Mouse (Mus musculus) embryo, embryonic 9.5 days (tissue): Measurements from ENCODE around the gene Gatd1.
A peak's percentile ranks its signal among the peaks of the same experiment; 100 is the strongest.
"Not testable (repeated sequence)": the region's sequence is repeated elsewhere in the genome, so short reads cannot be mapped to it uniquely, and the experiment has no call there.

ENCODE experiments used
- DNase-seq: peaks from one replicate; pipeline ENCODE4 v3.0.0-alpha.2; 2017; ENCODE audit errors: extremely low spot score

Gatd1 gene

DNA sequence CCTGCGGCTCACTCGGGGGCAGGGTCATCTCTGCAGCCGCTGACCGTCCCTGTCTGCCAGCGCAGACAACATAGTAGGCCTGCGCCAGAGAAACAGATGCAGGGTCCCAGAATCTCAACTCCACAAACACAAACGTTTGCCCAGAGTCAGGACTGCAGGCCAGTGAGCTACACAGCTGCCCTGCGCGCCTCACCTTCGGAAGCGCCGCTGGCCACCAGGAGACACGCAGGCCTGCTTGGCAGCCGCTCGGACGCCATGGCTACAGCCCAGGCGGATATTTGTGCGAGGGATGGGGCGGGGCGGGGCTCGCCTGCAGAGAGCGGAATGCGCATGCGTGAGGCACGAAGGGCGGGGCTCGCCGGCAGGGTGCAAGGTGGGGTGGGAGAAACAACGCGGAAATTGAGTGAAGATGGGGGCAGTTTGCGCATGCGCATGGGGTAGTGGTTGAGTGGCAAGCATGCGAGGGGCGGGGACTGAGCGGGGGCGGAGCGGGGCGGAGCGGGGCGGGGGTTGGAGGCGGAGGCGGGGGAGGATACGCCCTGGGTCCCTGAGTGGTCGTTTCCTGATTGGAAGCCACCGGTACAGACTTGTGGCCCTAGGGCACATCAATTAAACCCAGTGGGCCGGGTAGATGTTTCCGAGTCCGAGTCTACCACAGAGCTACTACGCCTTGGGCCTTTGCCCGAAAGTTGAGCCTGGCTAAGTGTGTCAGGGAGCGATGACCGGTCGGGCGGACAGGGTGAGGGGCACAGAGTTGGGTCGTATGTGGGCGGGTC lies at the start of gene Gatd1:
Gene Gatd1, minus strand, starts transcription at position 328 of the 776 bp plus-strand sequence.
- peak; percentile 100 for DNase-seq

DNA sequence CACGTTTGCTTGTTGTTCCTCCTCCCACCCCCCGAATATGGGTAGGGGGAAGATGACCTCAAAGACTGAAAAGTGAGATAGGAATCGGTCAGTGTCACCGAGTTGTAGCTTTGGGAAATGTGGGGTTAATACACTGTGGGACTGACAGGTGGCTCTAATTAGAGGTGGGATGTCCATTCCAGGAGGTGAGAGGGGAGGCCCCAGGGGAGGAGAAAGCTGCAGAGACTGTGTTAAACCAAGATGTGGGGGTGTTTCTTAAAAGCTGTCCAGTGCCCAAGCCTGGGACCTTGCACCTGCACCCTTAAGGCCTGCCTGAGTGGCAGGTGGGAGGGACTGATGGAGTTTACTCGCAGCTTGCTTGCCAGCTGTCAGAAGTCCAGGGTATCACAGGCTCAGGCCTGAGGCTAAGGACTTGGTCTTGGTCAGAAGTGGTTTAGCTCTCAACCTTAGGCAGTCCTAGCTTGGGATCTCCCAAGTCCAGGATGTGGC lies 48.4 kb upstream of the Gatd1 start:
- DNase-seq: no peak

DNA sequence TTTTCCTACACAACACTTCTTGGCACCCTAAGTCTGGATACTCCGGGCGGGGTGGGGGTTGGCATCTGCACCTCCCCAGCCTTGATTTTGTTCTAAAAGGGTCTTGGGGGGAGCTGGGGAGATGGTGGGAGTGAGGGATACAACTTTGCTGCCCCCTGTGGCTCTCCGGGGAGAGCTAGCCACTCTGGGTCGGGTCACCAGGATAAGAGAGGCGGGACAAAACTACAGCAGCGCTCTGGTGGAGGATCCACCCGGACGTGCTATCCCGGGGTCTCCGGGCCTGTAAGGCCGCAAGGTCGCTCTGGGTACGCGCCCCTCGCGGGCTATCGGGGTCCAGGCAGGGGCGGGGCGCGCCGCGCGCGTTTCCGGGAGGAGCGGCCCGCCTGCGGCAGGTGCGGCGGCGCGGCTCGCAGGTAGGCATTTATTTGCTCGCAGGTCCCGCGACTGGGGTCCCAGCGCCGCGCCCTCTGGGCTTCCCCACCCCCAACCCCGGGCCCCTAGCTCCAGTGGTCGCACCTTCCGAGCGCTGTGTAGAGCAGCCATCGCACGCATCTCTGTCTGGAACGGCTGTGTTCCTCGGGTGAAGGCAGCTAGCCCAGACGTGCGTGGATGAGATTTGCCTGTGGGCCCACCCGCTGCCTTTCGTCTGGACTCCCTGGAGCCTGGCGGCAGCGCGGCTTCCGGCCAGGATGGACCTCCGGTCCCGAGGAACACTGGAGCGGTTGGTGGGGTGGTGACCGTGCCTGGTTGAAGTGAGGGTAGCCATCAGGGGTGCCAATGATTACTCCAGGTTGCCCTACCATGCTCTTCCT lies 47.8 kb upstream of the Gatd1 start:
- no peak for DNase-seq

DNA sequence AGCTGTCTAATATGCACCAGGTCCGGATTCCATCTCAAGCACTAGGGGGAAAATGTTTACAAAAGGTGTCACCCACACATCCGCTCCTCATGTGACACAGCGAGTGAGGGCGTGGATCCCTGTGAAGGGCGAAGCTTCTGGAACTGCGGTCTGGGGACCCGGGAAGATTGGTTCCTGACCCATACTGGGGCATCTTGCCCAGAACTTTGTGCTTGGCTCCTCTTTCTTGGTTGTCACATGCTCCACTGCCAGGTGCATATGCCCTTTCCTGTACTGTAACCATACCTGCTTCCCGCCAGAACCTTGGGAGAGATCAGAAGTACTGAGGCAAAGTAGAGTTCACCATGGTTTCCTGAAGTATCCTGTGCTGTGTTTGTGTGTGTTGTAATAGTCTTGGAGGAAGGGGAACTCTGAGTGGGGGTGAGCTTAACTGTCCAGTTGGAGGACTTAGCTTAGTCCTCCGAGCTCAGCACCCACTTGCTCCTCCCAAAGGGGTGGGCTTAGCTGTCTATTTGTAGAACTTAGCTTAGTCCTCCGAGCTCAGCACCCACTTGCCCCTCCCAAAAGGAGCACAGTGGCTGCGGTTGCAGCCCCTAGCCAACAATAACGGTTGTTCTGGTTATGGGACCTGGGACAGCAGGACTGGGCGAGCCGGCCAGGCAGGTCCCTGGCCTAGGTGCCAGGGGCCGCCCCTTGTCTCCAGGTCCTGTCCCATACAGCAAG lies 46.6 kb upstream of the Gatd1 start, which contains the start of gene Cracr2b:
Gene Cracr2b, plus strand, starts transcription at position 704 of the 723 bp plus-strand sequence.
- DNase-seq: no peak

DNA sequence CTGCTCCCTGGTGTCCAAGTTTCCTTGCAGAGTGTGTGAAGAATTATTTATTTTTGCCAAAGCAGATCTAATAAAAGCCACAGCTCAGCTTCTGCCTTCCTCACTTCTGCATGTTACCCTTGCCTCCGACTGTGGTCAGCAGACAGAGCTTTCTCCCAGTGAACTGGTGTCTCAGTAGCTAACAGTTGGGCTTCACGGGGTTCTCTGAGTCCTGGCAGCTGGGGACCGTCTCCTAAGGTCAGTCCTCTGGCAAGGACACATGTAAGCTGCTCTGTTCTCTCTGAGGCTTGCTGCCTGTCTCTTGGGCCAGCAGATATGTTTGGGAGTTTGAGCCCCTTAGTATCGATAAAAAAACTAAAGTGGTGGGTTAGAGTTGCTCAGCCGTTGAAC lies 46.1 kb upstream of the Gatd1 start:
- DNase-seq: no peak

DNA sequence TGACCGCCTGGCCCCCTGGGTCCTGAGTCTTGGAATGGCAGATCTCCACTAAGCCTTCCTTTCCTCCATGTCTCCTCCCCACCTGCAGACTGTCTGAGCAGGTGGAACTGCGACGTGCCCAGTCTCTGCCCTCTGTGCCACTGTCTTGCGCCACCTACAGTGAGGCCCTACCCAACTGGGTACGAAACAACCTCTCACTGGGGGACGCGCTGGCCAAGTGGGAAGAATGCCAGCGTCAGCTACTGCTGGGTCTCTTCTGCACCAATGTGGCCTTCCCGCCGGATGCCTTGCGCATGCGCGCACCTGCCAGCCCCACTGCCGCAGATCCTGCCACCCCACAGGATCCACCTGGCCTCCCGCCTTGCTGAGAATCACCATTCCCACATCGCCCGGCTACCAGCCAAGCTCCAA lies 45.4 kb upstream of the Gatd1 start:
- no peak for DNase-seq

DNA sequence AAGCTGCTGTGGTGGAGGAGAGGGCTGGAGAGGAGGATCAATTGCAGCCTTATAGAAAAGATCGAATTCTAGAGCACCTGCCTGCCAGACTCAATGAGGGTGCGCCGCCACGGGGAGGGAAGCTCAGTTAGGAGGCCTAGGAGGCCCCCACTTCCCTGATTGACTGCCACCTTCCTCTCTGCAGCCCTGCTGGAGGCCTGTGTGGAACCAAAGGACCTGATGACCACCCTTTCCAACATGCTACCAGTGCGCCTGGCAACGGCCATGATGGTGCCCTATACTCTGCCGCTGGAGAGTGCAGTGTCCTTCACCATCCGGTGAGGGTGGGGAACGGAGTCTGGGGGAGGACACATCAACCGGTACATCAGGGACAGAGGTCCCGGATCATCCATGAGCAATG lies 44.7 kb upstream of the Gatd1 start:
- DNase-seq: no peak

DNA sequence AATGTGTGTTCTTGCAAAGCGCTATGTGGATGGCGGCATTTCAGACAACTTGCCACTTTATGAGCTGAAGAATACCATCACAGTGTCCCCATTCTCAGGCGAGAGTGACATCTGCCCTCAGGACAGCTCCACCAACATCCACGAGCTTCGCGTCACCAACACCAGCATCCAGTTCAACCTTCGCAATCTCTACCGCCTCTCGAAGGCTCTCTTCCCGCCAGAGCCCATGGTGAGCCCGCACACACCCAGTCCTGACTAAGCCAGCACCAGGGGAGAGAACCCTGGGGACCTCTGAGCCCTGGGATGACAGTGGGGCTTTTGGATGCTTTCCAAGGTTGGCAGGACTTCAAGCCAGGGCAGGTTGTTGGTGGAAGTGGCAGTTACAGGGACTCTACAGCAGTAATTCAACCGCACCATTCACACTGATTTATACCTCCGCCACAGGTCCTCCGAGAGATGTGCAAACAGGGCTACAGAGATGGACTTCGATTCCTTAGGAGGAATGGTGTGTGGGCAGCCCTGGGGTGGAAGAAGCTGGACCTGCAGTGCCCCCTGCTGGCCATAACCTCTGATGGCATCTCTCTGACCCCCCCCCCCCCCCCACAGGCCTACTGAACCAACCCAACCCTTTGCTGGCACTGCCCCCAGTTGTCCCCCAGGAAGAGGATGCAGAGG lies 44.2 kb upstream of the Gatd1 start:
- DNase-seq: no peak

DNA sequence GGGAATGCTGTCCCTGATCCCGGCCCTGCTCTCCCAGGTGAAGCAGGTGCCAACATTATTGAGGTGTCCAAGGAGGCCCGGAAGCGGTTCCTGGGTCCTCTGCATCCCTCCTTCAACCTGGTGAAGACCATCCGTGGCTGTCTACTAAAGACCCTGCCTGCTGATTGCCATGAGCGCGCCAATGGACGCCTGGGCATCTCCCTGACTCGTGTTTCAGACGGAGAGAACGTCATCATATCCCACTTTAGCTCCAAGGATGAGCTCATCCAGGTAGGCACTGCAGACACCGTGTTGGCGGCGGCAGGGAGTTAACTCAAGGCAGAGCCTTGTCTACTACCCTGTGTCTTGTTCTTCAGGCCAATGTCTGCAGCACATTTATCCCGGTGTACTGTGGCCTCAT lies 43.3 kb upstream of the Gatd1 start:
- DNase-seq: no peak

DNA sequence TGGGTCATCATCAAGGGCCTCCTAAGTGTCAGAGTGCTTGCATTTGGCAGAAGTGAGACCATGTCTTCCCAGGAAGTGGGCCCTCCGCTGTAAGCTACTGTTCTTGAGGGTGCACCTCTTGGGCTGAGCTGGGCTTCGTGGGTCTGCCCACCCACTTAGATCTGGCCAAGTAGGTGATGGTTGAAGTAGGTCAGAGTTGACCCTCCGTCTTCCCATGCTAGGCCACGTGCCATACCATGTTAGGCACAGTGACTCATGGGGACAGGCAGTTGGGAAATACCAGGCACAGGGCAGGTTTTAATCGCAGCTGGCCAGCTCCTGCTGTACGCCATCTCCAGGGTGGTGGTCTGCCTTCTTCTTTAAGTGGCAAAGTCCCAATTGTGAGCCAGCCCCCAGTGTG lies 42.8 kb upstream of the Gatd1 start:
- no peak for DNase-seq

DNA sequence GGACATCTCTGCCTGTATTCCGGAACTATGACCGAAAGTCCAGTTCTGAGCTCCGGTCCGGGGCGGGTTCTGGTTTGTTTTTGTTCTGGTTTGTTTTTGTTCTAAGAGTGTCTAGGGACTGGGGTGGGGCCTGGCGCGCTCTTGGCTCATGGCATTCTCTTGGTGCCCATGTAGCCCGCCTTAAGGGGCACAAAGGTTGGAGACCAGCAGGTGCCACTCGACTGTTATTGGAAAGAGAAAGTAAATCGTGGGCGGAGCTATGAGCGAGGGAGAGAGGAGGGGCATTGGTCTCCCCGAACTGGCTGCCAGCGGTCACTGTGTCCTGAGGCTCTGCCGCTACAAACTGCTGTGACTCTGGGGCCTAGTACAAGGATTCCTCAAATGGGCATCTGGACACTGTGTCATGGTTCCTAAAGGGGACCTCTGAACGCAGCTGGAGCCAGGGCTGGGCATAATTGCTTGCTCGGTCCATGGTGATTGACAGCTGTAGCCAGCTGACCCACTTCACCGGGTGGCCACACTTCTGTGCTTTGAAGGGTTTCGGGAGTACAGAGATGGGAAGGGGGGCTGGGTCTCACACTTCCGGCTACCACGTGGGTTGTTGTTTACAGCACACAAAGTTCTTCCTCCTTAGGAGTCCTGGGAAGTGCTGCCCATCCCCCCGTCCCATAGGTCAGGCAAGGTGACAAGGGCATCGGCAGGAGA lies 41.8 kb upstream of the Gatd1 start:
- DNase-seq: no peak

DNA sequence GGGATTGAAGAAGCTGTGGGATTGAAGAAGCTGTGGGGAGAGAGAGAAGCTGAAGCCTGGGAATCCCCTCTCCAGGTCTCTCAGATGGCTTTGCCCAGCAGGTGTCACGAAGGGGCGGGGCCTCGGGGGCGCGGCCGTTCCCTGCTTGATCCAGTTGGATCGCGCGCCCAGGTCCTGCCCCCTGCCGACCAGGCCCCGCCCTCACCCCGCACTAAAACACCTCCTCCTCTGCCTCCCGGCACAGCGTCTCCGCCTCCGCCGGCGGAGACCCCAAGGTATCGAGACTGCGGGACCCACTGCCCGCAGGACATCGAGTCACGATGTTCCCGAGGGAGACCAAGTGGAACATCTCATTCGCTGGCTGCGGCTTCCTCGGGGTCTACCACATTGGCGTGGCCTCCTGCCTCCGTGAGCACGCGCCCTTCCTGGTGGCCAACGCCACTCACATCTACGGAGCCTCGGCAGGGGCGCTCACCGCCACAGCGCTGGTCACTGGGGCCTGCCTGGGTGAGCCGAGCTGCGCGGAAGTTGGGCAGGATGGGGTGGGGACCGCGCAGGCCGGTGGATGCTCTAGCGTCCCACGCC lies 41.1 kb upstream of the Gatd1 start, which contains the start of gene Pnpla2:
Gene Pnpla2, plus strand, starts transcription at position 232 of the 585 bp plus-strand sequence.
- peak; percentile 92 for DNase-seq

DNA sequence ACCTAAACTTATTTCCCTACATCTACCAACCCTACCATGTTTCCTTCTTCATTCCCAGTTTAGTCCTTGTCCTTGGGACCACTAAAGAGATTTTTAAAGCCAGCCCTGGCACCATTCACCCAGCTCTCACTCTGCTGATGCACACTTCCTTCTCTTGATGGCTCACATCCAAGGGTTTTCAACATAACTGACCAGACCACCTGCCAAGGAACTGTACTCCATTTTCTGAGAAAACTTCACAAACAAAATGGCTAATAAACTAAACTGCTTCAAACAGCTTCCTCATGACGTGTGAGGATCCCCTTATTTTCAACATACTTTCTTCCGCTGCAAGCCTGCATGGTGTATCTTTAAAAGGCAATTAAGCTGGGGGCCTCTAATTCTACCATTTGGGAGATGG lies 39.7 kb upstream of the Gatd1 start:
- no peak for DNase-seq

DNA sequence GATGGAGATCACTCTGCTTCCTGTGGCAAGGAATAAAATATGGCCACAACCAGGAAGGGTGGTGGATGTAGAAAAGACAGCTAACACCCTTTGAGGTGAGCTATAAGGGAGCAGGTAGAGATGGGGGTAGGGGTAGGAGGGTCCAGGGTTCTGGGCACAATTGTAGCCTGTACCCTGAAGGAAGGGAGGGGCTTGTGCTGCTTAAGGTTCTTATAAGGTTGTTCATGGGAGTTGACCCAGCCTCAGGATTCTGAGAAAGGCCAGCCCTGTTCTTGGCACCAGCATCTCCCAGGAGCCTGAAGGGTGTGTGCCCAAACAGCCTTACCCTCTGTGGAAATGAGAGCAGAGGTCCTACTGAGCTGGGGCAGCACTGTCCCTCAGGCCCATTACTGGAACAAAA lies 38.0 kb upstream of the Gatd1 start:
- DNase-seq: no peak

DNA sequence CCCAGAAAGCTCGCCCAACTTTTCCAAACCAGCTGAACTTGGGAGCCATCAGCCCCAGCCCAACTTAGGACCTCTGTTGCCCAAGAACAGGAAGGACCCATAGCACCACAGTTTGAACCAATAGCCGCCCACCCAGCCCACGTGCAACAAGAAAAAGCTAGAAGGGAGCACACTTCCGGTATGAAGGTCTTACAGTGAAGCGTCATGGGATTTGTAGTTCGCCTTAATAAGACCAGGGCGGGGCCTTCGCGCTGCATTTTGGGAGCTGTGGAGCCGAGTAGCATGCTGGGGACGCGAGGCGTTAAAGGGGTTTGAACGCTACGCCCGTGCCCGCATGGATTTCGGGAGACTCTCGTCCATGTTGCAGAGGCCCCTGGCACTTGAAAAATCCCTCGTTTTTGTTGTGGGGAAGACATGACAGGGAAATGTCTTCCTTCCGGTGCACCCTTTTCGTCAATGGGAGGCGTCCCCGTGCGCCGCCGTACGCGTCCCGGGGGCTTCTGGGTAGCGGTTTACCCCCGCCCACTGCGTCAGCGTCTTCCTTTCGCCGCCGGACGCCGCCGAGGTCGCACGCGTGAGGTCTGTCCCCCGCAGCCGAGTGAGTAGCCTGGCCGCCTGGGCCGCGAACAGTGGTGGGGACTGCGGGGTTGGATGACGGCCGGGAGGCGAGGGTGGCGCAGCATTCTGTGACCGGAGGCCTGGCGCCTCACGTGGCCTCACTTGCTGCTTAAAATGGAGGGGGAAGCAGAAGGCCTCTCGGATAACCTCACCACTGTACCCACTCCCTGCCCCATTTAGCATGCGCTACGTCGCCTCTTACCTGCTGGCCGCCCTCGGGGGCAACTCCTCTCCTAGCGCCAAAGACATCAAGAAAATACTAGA lies 33.4 kb upstream of the Gatd1 start, which contains the start of gene Rplp2:
Gene Rplp2, plus strand, starts transcription at position 261 of the 882 bp plus-strand sequence.
- DNase-seq: peak; percentile 97

DNA sequence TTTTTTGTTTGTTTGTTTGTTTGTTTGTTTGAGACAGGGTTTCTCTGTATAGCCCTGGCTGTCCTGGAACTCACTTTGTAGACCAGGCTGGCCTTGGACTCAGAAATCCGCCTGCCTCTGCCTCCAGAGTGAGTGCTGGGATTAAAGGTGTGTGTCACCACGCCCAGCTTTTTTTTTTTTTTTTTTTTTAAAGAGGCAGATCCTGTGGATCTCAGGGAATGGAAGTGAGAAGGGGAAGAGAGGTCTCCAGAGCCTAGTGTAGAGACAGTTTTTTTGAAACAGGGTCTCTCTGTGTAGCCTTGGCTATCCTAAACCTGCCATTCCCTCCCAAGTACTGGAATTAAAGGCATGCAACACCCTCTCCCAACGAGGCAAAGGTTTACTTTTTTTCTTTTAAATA lies 32.4 kb upstream of the Gatd1 start:
- not testable (repeated sequence) for DNase-seq

DNA sequence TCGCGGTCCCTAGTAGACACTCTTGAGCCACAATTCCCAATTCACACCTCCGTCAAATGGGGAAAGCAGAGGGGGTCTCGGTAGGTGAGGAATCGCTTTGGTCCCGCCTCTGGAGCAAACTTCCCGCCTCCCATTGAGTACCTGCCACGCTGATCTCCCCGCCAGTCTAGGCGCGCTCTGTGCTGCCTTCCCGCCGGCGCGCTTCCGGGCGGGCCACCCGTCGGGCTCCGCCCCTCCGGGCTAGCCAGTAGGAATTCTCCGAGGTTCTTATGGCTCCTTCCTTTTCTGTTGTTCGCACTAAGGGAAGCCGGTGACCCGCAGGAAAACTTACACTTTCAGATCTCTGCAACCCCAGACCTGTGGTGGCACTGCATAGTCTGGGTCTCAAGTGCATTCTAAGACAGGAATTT lies 29.9 kb upstream of the Gatd1 start, which contains the start of gene Pidd1:
Gene Pidd1, minus strand, starts transcription at position 198 of the 410 bp plus-strand sequence.
- DNase-seq: peak; percentile 81

DNA sequence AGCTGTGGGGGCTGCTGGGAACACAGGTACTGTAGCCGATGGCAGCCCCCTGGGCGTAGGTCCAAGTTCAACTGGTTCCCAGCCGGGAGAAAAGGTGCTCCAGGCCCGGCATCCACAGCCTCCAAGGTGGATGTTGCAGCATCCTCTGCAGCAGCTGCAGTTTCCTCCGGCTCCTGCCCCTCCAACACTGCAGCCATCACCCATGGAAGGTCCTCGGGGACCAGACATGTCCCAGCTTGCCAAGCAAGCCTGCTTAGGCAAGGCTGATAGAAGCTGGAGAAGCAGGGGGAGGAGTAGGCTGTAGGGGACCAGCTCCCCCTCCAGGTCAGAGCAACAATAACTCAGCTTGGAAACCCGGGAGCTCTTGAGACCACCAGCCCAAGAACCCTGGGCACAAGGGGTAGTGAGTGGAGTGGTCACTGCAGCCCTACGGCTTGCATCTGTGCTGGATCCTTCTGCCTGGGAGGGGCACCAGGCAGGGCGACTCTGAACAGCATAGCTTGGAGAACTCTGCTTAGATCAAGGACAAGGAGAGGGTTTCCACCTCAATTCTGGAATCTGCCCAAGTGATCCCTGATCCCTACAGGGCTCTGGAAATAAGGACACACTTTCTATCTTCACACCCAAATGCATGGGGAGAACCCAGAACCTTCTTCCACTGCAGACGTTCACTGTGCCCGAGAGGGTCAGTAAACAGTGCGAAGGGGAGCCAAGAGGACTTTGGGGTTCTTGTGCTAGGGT lies 29.3 kb upstream of the Gatd1 start:
- DNase-seq: peak; percentile 73

DNA sequence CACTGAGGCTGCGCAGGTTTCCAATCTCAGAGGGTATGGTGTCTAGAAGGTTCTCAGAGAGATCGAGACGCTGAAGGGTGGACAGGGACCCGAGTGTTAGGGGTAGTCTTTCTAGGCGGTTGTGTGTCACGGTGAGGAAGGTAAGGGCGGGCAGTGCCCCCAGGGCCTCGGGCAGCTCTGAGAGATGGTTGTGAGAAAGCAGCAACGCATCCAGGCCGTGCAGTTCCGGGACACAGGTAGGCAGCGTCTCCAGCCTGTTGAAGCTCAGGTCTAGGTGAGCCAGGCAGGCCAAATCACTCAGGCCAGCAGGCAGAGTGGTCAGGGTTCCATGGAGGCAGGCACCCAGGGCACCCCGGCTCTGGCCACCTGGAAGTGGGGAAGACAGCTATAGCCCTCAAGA lies 28.3 kb upstream of the Gatd1 start:
- no peak for DNase-seq
